Mouse (Mus musculus): ENCODE measurements around the gene Fgfr2.

Gene Fgfr2

DNA sequence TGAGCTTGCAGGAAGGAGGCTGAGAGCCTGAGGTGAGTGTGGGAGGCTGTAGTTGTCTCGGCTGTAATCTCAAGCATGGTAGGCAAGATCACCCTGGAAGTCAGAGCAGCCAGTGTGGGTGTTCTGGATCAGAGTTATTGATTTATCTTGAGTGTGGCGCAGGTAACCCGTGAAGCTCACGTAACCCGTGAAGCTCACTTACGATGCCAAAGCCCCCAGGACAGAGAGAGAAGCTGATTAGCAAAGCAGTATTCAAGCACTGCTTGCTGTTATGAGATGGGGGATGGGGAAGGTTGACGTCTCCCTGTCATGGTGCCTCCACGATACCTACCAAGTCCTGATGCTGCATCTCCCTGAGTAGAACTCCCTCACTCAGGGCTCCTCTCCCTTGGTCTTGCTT lies 503.6 kb downstream of the Fgfr2 start:
- DNase-seq (ENCODE audit: low spot score in 2 of 2): no peak

DNA sequence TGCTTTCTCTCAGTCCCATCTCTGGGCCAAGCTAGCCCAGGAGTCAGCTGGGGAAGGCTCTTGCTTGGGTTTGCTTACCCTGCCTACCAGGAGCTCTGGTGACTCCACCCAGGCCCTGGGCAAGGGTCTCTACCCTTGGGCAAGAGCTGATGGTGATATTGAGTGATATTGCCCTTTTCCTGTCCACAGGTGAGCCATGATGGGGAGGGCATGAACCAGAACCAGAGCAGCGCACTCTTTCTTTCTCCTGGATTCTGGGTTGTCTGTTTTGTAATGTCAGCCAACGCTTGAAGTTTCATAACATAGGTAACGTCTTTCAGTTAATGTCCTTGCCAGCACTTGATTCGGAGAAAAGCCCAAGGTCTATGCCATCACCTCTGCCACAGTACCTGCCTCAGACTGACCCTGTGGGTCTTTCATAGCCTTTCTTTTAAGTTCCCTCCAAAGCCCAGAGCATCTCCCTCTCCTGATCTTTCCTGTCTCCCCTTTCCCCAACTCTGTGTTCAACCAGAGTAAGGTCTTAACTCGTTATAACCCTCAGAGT lies 506.1 kb downstream of the Fgfr2 start:
- no peak for DNase-seq (ENCODE audit: low spot score in 2 of 2)

DNA sequence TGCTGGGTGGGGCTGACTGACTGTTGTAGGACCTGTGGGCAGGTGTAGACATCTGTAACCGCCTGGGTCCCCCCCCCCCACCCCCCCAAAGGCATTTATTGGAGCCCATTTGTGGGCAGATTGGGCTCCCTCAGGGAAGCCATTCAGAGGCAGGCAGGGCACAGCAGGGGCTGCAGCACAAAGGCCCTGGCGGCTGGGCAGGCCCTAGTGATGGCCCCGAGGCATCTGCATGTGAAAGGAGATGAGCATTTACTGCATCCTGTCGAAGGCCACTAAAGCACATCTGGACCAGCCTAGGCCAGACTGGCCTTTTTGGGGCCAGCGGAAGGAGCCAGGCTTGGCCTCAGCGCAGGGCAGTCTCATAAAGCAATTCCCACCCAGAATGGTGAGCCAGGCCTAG lies 506.8 kb downstream of the Fgfr2 start:
- DNase-seq (ENCODE audit: low spot score in 2 of 2): no peak

DNA sequence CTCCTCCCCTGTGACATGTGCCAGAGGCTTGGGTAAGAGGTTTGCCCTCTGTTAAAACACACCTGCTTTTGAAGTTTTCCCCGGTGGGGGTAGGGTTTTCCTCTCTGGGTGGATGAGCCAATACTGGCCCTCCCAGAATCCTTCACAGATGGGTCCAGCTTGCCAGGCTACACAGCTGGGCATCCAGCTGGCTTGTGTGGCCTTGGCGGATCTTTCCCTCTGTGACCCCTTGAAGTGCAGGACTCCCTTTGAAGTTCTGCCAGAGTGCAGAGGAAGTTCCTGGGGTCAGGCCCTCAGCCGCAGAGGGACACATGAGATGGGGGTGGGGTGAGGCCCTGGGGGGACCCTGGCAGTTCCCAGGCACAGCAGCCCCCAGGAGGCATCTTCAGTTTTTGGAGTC lies 507.8 kb downstream of the Fgfr2 start:
- DNase-seq (ENCODE audit: low spot score in 2 of 2): no peak

DNA sequence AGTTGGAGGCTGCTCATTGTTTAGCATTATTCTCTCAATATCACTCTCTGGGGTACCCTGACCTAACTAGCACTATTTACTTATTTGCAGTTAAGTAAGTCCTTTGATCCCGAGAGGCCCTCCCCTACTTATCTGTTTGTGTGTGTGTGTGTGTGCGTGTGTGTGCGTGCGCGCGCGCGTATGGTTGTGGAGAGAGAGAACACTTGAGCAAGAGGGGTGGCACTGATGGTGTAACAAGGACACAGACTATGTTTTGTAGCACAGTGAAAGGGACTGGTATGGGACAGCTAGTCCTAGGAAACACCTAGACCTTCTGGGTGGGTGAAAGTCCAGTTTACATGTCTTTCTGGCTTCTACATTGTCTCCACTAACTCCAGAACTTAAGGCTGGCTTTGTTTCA lies 511.6 kb downstream of the Fgfr2 start:
- no peak for DNase-seq (ENCODE audit: low spot score in 2 of 2)

- peak; percentile 68 to 77 for DNase-seq (ENCODE audit: low spot score in 2 of 2)
These were observed 512.5 kb downstream of the Fgfr2 start, which contains the start of gene Lhpp for GRCm38 (mm10) chr7:132610468-132611318. Gene Lhpp (plus strand): TSS chr7:132610638.

DNA sequence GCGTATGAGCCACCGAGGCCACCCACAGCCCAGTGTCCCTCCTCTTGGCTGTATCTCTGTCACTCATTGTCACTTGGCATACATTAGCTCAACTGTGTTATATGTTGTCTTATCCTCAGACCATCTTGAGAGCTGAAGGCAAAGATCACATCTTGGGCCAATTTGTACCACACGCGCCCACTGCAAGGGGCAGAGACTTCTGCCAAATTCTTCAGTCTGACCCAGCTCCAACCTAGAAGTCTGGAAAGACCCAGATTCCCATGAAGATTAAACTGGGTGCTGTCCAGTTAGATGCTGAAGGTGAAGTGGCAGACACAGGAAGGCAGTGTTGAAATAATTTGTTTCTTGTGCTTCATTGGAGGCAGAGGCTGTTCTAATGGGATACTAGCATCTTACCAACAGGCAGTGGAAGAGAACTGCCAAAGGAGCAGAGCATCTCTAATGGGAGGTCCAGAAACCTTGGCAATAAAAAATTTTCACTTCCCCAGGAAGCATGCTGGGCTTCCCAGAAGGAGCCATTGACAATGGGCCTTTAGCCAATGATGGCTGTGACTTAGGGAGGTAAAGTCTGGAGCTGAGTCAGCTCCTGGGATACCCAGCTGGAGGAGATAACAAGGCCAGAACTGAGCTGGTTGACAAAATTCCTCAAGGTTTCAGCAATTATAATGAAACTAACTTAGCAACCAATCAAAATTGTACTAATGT lies 514.7 kb downstream of the Fgfr2 start:
- no peak for DNase-seq (ENCODE audit: low spot score in 2 of 2)

GRCm38 (mm10) chr7:132605689-132606088 lies 517.5 kb downstream of the Fgfr2 start:
- DNase-seq (ENCODE audit: low spot score in 2 of 2): no peak

GRCm38 (mm10) chr7:132604720-132605119 lies 518.4 kb downstream of the Fgfr2 start:
- DNase-seq (ENCODE audit: low spot score in 2 of 2): no peak

- DNase-seq (ENCODE audit: low spot score in 2 of 2): no peak
These were observed 522.2 kb downstream of the Fgfr2 start for GRCm38 (mm10) chr7:132600926-132601325.

GRCm38 (mm10) chr7:132600026-132600425 lies 523.1 kb downstream of the Fgfr2 start:
- no peak for DNase-seq (ENCODE audit: low spot score in 2 of 2)

- no peak for DNase-seq (ENCODE audit: low spot score in 2 of 2)
These were observed 523.8 kb downstream of the Fgfr2 start, which contains the start of gene Nkx1-2 for GRCm38 (mm10) chr7:132599071-132599975. Gene Nkx1-2 (minus strand): TSS chr7:132599637.

DNA sequence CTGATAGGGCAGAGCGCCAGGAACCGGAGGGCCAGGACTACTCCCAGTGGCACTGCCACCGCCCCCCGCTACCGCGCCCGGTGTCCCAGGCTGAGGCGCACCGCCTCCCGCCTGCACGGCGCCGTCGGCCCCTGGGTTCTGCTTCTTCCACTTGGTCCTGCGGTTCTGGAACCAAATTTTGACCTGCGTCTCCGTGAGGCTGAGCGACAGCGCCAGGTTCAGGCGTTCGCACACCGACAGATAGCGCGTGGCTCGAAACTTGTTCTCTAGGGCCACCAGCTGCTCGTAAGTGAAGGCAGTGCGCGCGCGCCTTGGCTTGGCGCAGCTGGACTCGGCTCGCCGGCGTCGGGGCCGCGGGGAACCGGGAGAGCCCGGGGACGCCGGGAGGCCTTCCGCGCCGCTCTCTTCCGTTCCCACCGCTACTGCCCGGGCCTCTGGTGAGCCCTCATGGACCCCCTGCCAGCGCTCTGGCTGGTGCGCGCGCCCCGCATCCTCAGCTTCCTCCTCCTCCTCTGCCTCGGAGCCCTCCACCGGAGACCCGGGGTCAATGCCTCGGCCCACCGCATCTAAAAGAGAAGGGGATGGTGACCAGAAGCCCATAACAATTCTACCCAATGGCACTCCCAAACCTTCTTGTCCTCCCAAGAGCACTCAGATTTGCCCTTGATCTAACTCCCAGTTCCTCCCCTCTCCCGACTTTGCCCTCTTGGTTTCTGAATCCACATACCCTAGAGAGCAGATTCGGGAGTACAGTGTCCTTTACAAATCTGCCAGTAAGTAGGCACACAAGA lies 525.7 kb downstream of the Fgfr2 start:
- no peak for DNase-seq (ENCODE audit: low spot score in 2 of 2)

- no peak for DNase-seq (ENCODE audit: low spot score in 2 of 2)
These were observed 526.4 kb downstream of the Fgfr2 start for GRCm38 (mm10) chr7:132596557-132597250.

DNA sequence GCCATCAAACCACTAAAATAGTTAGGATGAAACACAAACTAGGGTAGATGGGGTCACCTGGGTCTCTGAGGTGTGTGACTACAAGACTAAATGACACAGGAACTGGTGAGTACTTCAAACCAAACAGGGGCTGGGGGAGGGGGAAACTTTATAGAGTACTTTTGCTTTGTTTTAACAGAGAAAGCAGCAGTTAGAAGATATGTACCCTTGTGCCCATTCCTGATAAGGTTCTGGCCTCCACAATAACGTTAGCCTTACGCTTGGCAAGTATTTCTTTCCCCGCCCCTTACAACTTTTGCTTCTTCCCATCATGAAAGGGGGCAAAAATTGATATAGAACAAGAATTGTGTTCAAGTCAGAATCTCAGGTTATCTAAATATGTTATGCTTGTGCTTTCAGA lies 527.4 kb downstream of the Fgfr2 start:
- DNase-seq (ENCODE audit: low spot score in 2 of 2): no peak

GRCm38 (mm10) chr7:132594325-132594724 lies 528.8 kb downstream of the Fgfr2 start:
- DNase-seq (ENCODE audit: low spot score in 2 of 2): no peak

GRCm38 (mm10) chr7:132593762-132594161 lies 529.4 kb downstream of the Fgfr2 start:
- DNase-seq (ENCODE audit: low spot score in 2 of 2): no peak

GRCm38 (mm10) chr7:132589610-132590009 lies 533.5 kb downstream of the Fgfr2 start:
- no peak for DNase-seq (ENCODE audit: low spot score in 2 of 2)

- DNase-seq (ENCODE audit: low spot score in 2 of 2): no peak
These were observed 536.0 kb downstream of the Fgfr2 start for GRCm38 (mm10) chr7:132587167-132587566.
